ENCODE assay signal across 22 mouse cellular contexts in the genomic region with DNA sequence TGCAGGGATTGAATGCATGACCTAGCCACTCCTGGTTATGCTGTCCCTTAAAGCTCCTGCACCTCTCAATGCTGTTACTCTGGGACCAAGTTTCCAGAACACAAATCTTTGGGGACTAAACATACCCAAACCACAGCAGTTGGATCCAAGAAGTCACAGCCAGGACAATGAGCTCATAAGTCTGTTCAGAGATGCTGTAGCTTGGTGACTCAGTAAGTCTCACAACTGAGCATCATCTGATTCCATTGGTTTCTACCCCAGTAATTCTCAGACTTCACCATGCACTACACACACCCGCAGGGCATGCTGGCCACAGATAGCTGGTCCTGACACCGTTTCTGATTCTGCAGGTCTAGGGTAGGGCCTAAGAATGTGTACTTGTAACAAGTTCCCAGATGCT.
"Had no signal": no experiment of that assay in that cellular context is flagged by ENCODE, and none has a peak within 500 bp of the region (broad histone marks: within the 10 kb centered on the region; RNA-seq: fewer than 3 reads in every experiment).

No protein-coding gene starts in this region.

- H3K27me3 ChIP-seq: limb, embryonic 15.5 days; liver, embryonic 12.5 days; liver, embryonic 15.5 days; midbrain, embryonic 13.5 days; neural tube, embryonic 12.5 days; neural tube, embryonic 15.5 days; stomach, embryonic 15.5 days had no signal

- H3K4me3 ChIP-seq: limb, embryonic 12.5 days; limb, embryonic 15.5 days; liver, embryonic 12.5 days; liver, embryonic 15.5 days; megakaryocyte, embryonic 14.5 days; midbrain, embryonic 10.5 days; midbrain, embryonic 13.5 days; neural tube, embryonic 12.5 days; neural tube, embryonic 15.5 days; stomach, embryonic 15.5 days had no signal

- H3K9me3 ChIP-seq: limb, embryonic 12.5 days; limb, embryonic 15.5 days; liver, embryonic 12.5 days; liver, embryonic 15.5 days; megakaryocyte, embryonic 14.5 days; midbrain, embryonic 10.5 days; midbrain, embryonic 13.5 days; neural tube, embryonic 12.5 days; neural tube, embryonic 15.5 days; stomach, embryonic 15.5 days had no signal

- H3K4me1 ChIP-seq: liver, embryonic 12.5 days; midbrain, embryonic 10.5 days; midbrain, embryonic 13.5 days had no signal

- DNase-seq: kidney, adult 18-20 months; kidney, adult 9 months; kidney, postnatal 14 days; kidney, postnatal 4 days; left cerebral cortex, postnatal 4 days; lung, adult 2 months; right cerebral cortex, adult 18-20 months; right cerebral cortex, postnatal 25 days; spleen, adult 18-20 months; thymus, adult 18-20 months; thymus, postnatal 36 days had no signal

- H3K36me3 ChIP-seq: limb, embryonic 12.5 days; limb, embryonic 15.5 days; liver, embryonic 12.5 days; liver, embryonic 15.5 days; midbrain, embryonic 10.5 days; midbrain, embryonic 13.5 days; neural tube, embryonic 12.5 days; neural tube, embryonic 15.5 days; stomach, embryonic 15.5 days had no signal

- H3K9ac ChIP-seq: limb, embryonic 12.5 days; limb, embryonic 15.5 days; liver, embryonic 12.5 days; liver, embryonic 15.5 days; midbrain, embryonic 13.5 days; neural tube, embryonic 12.5 days; neural tube, embryonic 15.5 days; stomach, embryonic 15.5 days had no signal

- H3K27ac ChIP-seq: limb, embryonic 12.5 days; limb, embryonic 15.5 days; liver, embryonic 12.5 days; liver, embryonic 15.5 days; midbrain, embryonic 10.5 days; midbrain, embryonic 13.5 days; neural tube, embryonic 12.5 days; neural tube, embryonic 15.5 days; stomach, embryonic 15.5 days had no signal

- ATAC-seq: liver, embryonic 12.5 days; midbrain, embryonic 13.5 days; midbrain, embryonic 16.5 days had no signal

- H3K4me2 ChIP-seq: limb, embryonic 12.5 days; limb, embryonic 15.5 days; liver, embryonic 12.5 days; liver, embryonic 15.5 days; midbrain, embryonic 13.5 days; neural tube, embryonic 12.5 days; neural tube, embryonic 15.5 days; stomach, embryonic 15.5 days had no signal
